Mouse (Mus musculus): ENCODE data around the gene Fam57a.

GRCm38 (mm10) chr11:76253145-76253917 is 73.9 kb downstream of the Fam57a start:
- peak; percentile 84 for TF ChIP-seq CTCF (conservative IDR thresholded peaks at IDR 0.05; ENCODE audit: low read length)
- no peak for TF ChIP-seq NANOG (IDR thresholded peaks at IDR 0.05; ENCODE audit: borderline replicate concordance, low read length)
- no peak for TF ChIP-seq POU5F1 (IDR thresholded peaks at IDR 0.05; ENCODE audit: borderline replicate concordance, low read length)
